Mouse (Mus musculus) brain, adult 2 months (tissue): Measurements from ENCODE around the gene Tm4sf20.

ENCODE experiments used
- DNase-seq: peaks from one replicate; pipeline ENCODE4 v3.0.0; 2011; ENCODE audit warnings: low read depth, low spot score

The Tm4sf20 gene

DNA sequence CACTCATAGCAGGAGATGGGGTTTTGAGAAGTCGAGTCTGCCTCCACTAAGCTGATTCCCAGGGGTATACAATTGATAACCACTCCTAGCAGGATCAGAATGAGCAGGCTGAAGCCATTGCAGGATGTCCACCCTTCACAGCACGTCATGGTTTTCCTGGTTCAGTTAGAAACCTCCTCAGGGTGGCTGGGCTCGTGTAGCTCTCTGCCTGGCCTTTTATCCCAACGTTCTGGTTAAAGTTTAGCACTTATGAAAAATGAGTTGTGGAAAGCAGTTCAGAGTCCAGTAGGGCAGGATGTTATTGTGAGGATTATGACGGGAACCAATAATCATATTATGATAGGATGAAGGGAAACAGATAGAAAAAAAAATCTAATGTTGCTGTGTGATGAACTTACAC lies at the start of gene Tm4sf20:
Tm4sf20 (minus strand) TSS at position 193 of the 400 bp plus-strand sequence.
- no peak for DNase-seq

GRCm38 (mm10) chr1:82815941-82816716 lies 47.9 kb upstream of the Tm4sf20 start:
- no peak for DNase-seq

GRCm38 (mm10) chr1:82811766-82812165 lies 43.5 kb upstream of the Tm4sf20 start:
- no peak for DNase-seq

GRCm38 (mm10) chr1:82808564-82808963 lies 40.3 kb upstream of the Tm4sf20 start:
- DNase-seq, result no peak

DNA sequence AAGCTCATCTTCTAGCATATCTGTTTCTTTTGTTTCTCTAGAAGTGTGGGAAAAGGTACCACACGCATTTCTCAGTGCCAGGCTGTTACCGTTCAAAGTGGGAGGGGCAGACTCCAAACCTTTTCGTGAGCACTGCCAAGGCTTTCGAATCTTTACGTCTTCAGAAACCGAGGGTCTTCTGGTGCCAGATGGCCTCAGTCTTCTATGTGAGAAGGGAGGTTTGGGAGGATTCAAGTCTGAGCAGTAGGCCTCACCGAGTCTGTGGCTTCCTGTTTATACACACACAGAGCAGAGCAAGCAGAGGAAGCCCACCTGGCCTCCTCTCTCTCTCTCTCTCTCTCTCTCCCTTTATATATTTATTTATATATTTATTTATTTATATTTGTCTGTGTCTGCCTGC lies 38.9 kb upstream of the Tm4sf20 start:
- no peak for DNase-seq

DNA sequence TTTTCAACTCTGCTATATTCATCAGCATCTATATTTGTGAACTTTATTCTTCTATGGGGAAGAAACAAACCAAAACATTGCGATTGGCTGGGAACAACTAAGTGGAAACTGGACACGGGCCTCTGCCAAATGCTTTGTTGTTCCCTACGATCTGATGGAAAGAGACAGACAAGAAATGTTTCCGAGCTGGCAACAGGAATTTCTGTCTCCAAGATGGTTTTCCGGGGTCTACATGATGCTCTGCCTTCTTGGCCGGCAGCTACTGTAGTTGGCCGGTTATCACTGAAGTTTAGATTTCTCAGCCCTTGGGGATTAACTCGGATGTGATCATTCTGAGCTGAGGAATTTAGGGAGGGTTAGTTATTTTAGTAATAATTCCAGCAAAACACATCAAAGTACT lies 38.1 kb upstream of the Tm4sf20 start:
- DNase-seq, result no peak

GRCm38 (mm10) chr1:82804059-82804458 lies 35.8 kb upstream of the Tm4sf20 start:
- no peak for DNase-seq

DNA sequence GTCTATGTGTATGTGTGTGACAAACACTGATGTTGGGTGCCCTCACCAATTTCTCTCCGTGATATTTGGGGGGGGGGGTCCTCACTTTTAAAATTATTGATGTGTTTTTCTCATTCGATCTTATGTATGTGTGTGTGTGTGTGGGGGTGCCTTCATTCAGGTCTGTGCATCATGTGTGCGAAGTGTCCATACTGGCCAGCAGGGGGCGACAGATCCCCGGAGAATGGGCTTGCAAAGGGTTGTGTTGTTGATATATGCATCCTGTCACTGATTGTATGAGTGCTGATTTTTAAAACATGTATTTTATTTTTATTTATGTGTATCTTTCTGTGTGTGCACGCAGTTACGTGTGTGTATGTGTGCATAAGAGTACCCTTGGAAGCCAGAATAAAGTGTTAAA lies 35.3 kb upstream of the Tm4sf20 start:
- DNase-seq, result no peak

GRCm38 (mm10) chr1:82801105-82801783 lies 33.0 kb upstream of the Tm4sf20 start:
- no peak for DNase-seq

- DNase-seq, result no peak
Measured at GRCm38 (mm10) chr1:82798922-82799321, 30.7 kb upstream of the Tm4sf20 start.

GRCm38 (mm10) chr1:82798304-82798703 lies 30.0 kb upstream of the Tm4sf20 start:
- DNase-seq, result no peak

DNA sequence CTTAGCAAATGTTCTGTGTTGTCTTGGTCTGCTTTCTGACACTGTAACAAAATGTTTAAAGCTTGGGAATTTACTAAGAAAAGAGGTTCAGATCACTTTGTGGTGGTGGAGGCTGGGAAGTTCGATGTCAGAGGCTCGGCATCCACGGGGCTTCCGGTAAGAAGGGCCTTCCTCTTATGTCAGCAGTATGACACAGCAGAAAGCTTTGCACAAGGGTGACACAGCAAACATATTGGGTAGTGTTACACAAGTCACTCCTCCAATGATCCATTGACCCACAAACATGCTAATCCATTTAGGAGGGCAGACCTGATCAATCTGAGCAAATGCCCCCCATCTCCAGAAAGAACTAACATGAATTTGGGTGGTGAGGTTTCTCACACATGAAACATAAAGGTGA lies 28.8 kb upstream of the Tm4sf20 start:
- no peak for DNase-seq

GRCm38 (mm10) chr1:82795702-82796443 lies 27.6 kb upstream of the Tm4sf20 start:
- no peak for DNase-seq

GRCm38 (mm10) chr1:82795211-82795610 lies 26.9 kb upstream of the Tm4sf20 start:
- DNase-seq, result no peak

DNA sequence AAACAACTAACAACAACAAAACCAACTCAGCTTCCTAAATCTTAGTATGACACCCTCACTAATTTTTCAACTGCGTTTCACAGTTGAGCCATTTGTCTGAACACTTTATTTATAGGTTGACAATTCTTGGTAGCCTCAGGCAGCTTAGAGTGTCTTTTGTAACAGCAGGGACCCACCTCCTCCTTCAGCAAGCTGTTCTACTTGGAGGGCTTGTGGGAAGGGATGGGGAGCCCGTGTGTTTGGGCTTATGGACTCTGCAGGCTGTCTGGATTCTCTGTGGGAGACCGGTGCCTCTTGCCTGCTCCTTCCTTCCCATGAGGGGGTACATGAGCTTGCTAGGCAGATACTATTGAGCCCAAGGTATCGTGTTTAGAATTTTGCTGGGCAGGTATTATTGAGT lies 25.7 kb upstream of the Tm4sf20 start:
- peak; percentile 83 for DNase-seq

GRCm38 (mm10) chr1:82793110-82793509 lies 24.8 kb upstream of the Tm4sf20 start:
- DNase-seq, result no peak

- no peak for DNase-seq
Measured at GRCm38 (mm10) chr1:82792238-82792637, 24.0 kb upstream of the Tm4sf20 start.

DNA sequence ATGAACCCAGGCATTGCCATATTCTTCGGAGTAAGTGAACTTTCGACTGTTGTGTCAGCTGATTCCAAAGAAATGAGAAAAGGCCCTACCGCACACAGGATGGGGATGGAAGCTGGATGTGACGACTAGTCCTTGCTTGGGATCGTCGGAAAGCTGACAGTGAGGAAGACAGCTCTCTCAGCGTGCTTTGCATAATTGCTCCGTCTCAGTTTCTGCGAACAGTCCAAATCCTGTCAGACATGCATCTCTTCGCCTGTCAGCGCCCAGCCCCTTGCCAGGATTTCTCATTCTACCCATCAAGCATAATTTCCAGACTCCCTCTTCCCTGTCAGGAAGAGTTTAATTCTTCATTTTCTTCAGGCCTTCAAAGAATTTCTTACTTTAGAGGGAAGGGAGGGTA lies 22.8 kb upstream of the Tm4sf20 start:
- DNase-seq, result no peak

DNA sequence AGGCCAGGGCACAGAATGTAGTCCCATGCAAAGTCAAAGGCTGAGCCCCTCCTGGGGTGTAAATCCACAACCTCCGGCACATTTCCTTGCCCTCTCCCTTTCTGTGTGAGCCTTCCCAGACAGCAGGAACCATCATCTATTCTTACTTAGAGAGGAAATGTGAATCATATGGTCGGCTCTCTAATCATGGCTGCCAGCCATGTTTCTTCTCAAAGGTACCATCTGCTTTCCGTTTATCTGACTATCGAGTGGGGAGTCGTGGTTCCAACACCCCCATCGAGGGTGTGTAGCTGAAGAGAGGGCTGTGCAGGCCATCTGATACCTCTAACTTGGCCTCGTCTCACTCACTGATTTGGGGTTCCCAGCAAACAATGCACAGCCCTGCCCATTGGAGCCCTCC lies 19.8 kb upstream of the Tm4sf20 start:
- peak; percentile 73 for DNase-seq

GRCm38 (mm10) chr1:82787414-82787813 lies 19.2 kb upstream of the Tm4sf20 start:
- DNase-seq, result peak; percentile 86

DNA sequence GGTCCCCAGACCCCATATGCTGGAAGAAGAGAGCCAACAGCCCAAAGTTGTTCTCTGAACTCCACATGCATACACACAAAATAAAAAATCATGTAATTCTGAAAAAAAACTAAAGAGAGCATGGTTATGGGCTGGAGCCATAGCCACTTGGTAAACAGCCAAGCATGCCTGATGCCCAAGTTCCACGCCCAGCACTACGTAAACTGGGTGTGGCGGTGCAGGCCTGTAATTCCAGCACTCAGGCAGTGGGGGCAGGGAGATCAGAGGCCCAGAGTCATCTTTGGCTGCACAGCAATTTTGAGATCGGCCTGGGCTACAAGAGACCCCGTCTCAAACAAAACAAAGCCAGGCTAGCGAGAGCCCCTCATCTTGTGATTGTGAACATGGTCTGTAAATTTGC lies 17.3 kb upstream of the Tm4sf20 start:
- DNase-seq, result no peak

DNA sequence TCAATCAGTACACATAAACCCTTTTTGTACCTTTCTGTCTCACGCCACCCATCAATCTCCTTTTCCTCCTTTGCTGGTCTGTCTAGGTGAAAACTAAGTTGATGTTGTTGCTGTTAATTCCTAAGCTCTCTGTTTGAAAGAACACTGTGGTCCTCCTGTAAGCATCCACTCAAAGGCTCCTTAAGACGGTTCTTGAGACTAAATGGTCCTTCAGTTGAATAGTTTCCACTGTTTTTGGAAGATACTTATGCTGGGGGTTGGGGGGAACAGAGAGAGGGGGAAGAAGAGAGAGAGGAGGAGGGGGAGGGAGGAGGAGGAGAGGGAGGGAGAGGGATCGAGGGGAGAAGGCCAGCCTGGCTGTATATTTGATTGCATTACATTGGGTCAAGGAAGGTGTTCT lies 15.3 kb upstream of the Tm4sf20 start:
- no peak for DNase-seq
